Mouse (Mus musculus): ENCODE results near the gene Gm10645.

DNA sequence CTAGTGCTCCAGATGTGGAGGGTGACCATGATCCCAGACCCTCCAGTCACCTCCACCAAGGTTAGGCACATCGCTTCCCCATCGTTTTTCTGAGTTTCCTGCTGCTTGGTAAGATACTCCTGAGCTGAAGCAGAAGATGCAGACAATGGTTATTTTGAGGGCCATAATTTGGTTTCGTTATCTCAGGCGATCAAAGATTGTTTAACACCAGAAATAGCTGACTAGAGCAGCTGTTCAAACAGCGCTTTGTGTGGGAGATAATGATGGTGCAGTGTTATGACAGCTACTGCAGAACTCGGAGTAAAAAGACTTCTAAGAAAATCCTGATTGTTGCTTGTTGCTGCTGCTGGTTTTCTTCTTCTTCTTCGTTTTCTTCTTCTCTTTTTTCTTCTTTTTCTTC, 39.9 kb upstream of the Gm10645 start:
- no peak for TF ChIP-seq TAL1 (IDR thresholded peaks at IDR 0.05; ENCODE audit: low read length)
- TF ChIP-seq BHLHE40 (IDR thresholded peaks at IDR 0.05; ENCODE audit: borderline replicate concordance, low read depth, low read length): no peak
- no peak for TF ChIP-seq CTCF (IDR thresholded peaks at IDR 0.05 in 2 of 3, conservative IDR thresholded peaks at IDR 0.05 in 1 of 3; ENCODE audit: control insufficient read depth in 1 of 3, insufficient read depth in 1 of 3, low read depth in 2 of 3, low read length in 3 of 3, poor library complexity in 1 of 3, severe bottlenecking in 1 of 3)
- TF ChIP-seq MYC (IDR thresholded peaks at IDR 0.05; ENCODE audit: low read depth, low read length): no peak
- TF ChIP-seq POLR2A (IDR thresholded peaks at IDR 0.05; ENCODE audit: control insufficient read depth in 1 of 2, insufficient read depth in 1 of 2, low read depth in 1 of 2, low read length in 2 of 2, poor library complexity in 1 of 2): no peak
- TF ChIP-seq KAT2A (conservative IDR thresholded peaks at IDR 0.05; ENCODE audit: low read depth, low read length): no peak
- TF ChIP-seq NELFE (IDR thresholded peaks at IDR 0.05; ENCODE audit: low read depth, low read length): no peak
- no peak for TF ChIP-seq TCF12 (IDR thresholded peaks at IDR 0.05; ENCODE audit: low read depth, low read length)
- no peak for TF ChIP-seq RCOR1 (IDR thresholded peaks at IDR 0.05; ENCODE audit: low read depth, low read length)
- no peak for TF ChIP-seq GABPA (IDR thresholded peaks at IDR 0.05; ENCODE audit: low read depth, low read length)
